Mouse (Mus musculus) frontal cortex, postnatal 14 days (tissue): ENCODE measurements around the gene Spdye4b.

Experiments used
- DNase-seq, 2 experiments: peaks; one replicate each; pipeline ENCODE4 v3.0.0; 2022; ENCODE audit warnings: low spot score in 2 of 2

Spdye4b gene

GRCm38 (mm10) chr5:143220996-143221395, 40.2 kb downstream of the Spdye4b start:
- no peak for DNase-seq

- DNase-seq = no peak
Measured at GRCm38 (mm10) chr5:143222287-143222686, 41.5 kb downstream of the Spdye4b start.

- no peak for DNase-seq
Measured at GRCm38 (mm10) chr5:143226790-143227189, 46.0 kb downstream of the Spdye4b start, which contains the start of gene Spdye4a. Spdye4a (minus strand) TSS chr5:143226890.

GRCm38 (mm10) chr5:143235028-143235693, 54.3 kb downstream of the Spdye4b start, which contains the start of gene Zfp12:
Zfp12 (plus strand) TSS chr5:143235163.
- DNase-seq = peak; percentile 91 to 92

DNA sequence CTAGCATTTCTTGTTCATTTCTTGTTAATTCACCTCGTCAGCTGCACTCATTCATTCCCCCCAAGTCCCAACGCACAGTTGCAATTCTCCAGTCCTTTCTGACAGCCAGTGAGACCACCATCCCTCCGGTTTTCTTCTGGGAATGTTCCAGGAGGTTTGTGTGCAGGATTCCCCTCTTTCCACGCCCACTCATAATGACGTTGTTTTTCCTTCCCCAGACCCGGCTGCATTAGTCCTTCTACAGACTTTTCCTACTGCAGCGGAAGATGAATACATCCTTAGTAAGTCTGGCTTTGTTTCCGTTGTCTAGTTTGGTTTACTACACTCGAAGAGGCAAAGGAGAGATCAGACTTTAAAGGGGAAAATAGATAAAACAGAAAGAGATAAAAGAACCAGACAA, 55.2 kb downstream of the Spdye4b start:
- DNase-seq = no peak

DNA sequence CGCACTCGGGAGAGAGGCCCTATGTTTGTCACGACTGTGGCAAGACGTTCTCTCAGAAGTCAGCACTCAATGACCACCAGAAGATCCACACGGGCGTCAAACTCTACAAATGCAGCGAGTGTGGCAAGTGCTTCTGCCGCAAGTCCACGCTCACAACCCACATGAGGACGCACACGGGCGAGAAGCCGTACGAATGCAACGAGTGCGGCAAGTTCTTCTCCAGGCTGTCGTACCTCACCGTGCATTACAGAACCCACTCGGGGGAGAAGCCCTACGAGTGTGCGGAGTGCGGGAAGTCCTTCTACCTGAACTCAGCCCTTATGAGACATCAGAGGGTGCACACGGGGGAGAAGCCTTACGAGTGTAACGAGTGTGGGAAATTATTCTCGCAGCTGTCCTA, 64.1 kb downstream of the Spdye4b start:
- DNase-seq = no peak

GRCm38 (mm10) chr5:143252039-143252438, 71.2 kb downstream of the Spdye4b start:
- DNase-seq = no peak

DNA sequence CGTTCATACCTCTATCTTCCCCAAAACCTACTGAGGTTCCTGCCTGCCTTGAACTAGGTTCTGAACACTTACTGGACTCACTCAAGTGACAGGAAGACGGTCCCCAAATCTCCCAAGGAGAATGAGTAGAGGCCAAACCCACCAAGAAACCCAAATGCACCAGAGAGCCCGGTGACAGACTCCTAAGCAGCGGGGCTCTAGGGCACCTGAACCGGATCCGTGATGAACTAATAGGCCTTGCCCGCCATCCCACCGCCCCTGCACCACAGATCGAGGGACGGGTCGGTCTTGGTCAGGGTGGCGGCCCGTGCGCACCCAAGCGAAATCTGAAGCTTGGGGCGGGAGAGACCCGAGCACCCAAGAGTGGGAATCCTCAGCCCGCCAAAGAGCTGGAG, 72.0 kb downstream of the Spdye4b start:
- peak in 1 of 2 experiments; percentile 8 for DNase-seq

DNA sequence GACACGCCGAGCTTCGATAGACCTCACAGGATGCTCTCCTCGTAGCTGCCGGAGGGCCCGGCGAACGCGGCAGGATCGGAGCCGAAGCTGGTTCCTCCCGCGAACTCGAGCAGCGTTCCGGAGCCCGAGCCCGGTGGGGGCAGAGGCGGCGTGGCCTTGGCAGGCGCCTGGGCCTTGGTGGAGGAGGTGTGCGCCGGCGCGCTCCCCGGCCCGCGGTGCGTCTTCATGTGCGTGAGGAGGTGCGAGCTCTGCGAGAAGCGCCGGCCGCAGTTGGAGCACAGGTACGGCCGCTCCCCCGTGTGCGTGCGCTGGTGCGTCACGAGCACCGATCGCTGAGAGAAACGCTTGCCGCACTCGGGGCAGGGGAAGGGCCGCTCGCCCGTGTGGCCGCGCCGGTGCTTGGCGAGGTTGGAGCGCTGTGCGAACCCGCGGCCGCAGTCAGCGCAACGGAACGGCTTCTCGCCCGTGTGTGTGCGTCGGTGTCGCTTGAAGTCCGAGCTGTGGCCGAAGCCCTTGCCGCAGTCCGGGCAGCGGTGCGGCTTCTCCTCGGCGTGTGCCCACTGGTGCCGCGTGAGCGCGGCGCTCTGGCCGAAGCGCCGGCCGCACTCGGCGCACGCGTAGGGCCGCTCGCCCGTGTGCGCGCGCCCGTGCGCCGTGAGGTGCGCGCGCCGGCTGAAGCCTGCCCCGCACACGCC, 72.5 kb downstream of the Spdye4b start:
- DNase-seq = no peak

- no peak for DNase-seq
Measured at GRCm38 (mm10) chr5:143253881-143254486, 73.2 kb downstream of the Spdye4b start.
